Mouse (Mus musculus): ENCODE data around the gene Gstp1. TPM values are rescaled to one million over a fixed set of nuclear protein-coding genes. Genes with fewer than 3 reads are reported as not detected.

Gstp1 gene
- polyA plus RNA-seq, 1 experiment from 2014 or later, result 752 TPM

DNA sequence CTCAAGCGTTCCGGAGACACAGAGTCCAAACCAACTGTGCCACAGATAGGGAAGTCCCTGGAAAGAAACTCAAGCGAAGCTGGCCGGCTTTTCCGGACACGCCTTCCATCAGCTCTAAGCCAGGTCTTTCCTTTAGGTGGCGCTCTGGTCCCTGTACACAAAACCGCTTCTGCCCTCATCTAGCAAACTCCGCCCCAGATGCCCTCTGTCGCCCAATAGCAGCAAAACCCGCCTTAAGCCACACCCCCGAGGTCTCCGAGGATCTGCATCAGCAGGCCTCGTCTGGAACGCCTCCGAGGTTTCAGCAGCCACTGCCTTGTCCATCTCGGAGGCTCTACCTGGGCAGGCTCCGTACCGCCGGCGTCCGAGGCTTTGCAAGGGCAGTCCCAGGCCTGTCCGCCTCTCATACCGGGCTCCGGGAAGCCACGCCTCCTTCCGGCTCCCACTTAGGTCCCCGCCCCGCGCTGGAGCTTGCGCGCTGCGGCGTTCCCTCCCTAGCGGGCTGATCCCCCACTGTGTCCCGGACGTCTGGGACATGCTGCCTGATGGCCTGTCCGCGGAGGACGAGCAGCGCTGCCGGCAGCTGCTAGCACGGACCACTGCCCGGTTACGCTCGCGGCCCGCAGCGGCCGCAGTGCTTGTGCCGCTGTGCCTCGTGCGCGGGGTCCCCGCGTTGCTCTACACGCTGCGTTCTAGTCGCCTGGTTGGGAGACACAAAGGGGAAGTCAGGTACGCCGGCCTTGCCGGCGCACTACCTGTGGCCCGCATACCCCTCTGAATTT is 37.5 kb downstream of the Gstp1 start, which contains the start of the genes Nudt8 and Gm49405:
TSS of gene Nudt8 (plus strand) at position 462 of the 782 bp plus-strand sequence.
TSS of gene Gm49405 (plus strand) at position 508 of the 782 bp plus-strand sequence.
- Histone ChIP-seq H3K36me3 (replicated peaks) (no peaks in the 10 kb centered on the region), H3K4me1 (replicated peaks) (peaks cover 30% of the 10 kb centered on the region), H3K4me3 (replicated peaks) (peak within 1 kb of the TSS; percentile 92), H3K27ac (replicated peaks) (peak within 1 kb of the TSS; percentile 99), H3K27me3 (no peaks in the 10 kb centered on the region), H3K9me3 (replicated peaks) (no peaks in the 10 kb centered on the region), H3K4me2 (peak within 1 kb of the TSS; percentile 99), H3K9ac (peak within 1 kb of the TSS; percentile 89)
- WGBS (ENCODE audit: insufficient replicate concordance), result under 1% methylated on average over 64 of the region's 64 CpGs
- peak; percentile 87 for ATAC-seq (ENCODE audit: insufficient read depth)

DNA sequence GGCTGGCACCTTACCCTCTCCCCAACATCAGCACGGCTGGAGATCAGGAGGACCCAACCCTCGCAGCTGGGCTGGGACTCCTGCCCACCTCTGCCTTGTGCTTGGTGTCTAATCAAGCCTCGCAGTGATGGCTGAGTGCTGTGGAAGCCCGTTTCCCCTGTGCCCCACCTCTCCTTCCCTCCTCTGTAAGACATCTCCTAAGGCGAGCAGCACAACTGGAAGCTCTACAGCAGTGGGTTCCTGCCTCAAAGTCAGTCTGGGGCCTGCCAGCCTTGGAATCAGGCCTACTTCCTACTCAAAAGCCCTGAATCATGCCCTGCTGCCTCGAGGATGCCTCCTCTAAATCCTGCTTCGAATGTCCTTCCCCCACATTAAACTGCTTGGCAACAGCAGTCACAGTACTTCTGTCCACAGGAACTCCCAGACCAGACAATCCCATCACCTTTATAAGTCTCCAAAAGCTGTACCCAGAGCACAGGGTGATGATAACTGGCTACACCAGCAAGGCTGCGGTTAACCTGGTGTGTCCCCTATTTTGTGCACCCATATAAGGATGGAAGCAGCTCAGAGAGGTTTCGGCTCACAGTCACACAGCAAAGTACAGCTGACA is 38.6 kb downstream of the Gstp1 start:
- Histone ChIP-seq H3K9ac (no peak overlapping the region), H3K4me3 (replicated peaks) (0 out of 2 replicates have a peak overlapping the region, but pooled peaks have one; percentile 92), H3K4me2 (peak overlapping the region; percentile 99), H3K27ac (replicated peaks) (peak overlapping the region; percentile 99; the same call in 1 of the 2 replicates), H3K4me1 (replicated peaks) (peaks cover 30% of the 10 kb centered on the region), H3K27me3 (no peaks in the 10 kb centered on the region), H3K36me3 (replicated peaks) (no peaks in the 10 kb centered on the region), H3K9me3 (replicated peaks) (no peaks in the 10 kb centered on the region)
- ATAC-seq (ENCODE audit: insufficient read depth), result no peak
- WGBS (ENCODE audit: insufficient replicate concordance), result 58% methylated on average over 9 of the region's 9 CpGs

DNA sequence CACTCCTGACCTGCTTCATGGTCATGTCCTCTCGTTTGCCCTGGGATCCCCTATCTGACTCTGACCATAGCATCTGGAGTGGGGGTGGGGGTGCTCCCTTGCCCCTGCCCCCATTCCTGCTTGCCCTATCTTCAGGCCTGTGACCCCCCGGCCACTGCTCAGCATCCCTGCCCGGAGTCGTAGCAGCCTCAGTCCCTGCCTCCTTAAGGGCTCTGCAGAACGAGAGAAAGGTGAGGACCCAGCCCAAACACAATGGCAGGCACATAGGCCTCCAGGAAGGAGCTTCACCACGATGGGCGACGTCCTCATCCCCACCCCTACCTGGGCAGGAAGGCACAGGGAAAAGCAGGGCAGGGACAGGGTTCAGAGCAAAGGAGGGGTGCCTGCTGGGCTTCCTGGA is 39.5 kb downstream of the Gstp1 start:
- H3K27ac ChIP-seq (replicated peaks), result no peak overlapping the region
- 67% methylated on average over 8 of the region's 8 CpGs for WGBS (ENCODE audit: insufficient replicate concordance)

DNA sequence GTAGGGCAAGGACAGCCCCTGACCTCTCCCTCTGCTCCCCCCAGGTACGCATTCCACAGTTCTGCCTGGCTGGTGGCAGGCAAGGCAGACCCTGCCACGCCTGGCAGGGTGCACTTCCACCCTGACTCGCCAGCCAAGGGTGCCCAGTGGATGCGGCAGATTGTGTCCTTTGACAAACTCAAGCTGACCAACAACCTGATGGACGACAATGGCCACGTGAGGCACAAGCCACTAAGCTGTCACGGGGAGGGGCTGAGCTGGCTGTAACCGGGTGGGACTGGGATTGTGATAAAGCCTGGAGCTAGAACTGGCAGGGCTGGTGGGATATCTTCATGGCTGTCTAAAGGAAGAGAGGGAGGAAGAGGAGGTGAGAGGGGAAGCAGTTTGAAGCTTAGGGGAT is 40.6 kb downstream of the Gstp1 start:
- no peak overlapping the region for H3K4me2 ChIP-seq
- peaks cover 33% of the 10 kb centered on the region for H3K4me1 ChIP-seq (replicated peaks)
- 0 out of 2 replicates have a peak, but pooled peaks cover 5% of the 10 kb centered on the region for H3K27me3 ChIP-seq
- no peaks in the 10 kb centered on the region for H3K9me3 ChIP-seq (replicated peaks)
- no peak overlapping the region for H3K4me3 ChIP-seq (replicated peaks)
- H3K27ac ChIP-seq (replicated peaks), result no peak overlapping the region
- no peaks in the 10 kb centered on the region for H3K36me3 ChIP-seq (replicated peaks)
- 58% methylated on average over 8 of the region's 8 CpGs for WGBS (ENCODE audit: insufficient replicate concordance)
- no peak overlapping the region for H3K9ac ChIP-seq
- ATAC-seq (ENCODE audit: insufficient read depth), result no peak

More for the DNA sequence above, 39.5 kb downstream of the Gstp1 start:
- no peak overlapping the region for H3K4me2 ChIP-seq
- no peak for ATAC-seq (ENCODE audit: insufficient read depth)
- peaks cover 30% of the 10 kb centered on the region for H3K4me1 ChIP-seq (replicated peaks)
- H3K9me3 ChIP-seq (replicated peaks), result no peaks in the 10 kb centered on the region
- H3K9ac ChIP-seq, result no peak overlapping the region
- H3K27me3 ChIP-seq, result no peaks in the 10 kb centered on the region
- no peak overlapping the region for H3K4me3 ChIP-seq (replicated peaks)
- no peaks in the 10 kb centered on the region for H3K36me3 ChIP-seq (replicated peaks)

DNA sequence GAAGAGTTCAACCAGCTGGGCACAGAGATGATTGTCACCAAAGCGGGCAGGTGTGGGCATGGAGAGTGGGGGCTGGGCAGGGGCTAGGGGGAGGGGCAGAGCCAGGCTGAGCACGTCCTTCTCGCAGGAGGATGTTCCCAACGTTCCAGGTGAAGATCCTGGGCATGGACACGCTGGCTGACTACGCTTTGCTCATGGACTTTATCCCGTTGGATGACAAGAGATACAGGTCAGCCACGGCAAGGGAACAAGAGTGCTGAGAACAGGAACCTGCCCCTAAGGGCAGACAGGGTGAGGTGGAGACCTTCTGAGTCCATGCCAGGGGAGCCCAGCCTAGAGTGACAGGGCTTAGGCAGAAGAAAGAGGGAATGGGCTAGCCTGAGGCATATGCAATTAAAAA is 41.0 kb downstream of the Gstp1 start:
- 62% methylated on average over 8 of the region's 8 CpGs for WGBS (ENCODE audit: insufficient replicate concordance)

DNA sequence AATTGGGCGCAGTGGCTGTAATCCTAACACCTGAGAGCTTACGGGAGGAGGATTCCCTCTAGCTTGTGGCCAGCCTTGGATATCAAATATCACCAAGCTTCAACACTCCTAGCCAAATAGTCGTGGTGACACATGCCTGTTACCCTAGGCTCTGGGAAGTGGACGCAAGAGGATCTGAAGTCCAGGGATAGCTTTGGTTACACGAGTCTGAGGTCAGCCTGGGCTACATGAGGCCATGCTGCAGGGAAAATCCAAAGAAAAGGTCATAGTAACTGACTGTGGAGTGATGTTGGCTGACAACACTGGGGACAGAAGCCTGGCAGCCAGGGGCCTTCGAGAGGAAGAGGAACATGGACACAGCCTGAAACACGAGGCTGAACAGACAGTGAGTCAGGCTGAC is 41.7 kb downstream of the Gstp1 start:
- ATAC-seq (ENCODE audit: insufficient read depth), result no peak
- no peak overlapping the region for H3K4me3 ChIP-seq (replicated peaks)

More for the DNA sequence above, 41.0 kb downstream of the Gstp1 start:
- Histone ChIP-seq H3K4me2 (no peak overlapping the region), H3K27me3 (0 out of 2 replicates have a peak, but pooled peaks cover 9% of the 10 kb centered on the region), H3K27ac (replicated peaks) (no peak overlapping the region), H3K4me3 (replicated peaks) (no peak overlapping the region), H3K9me3 (replicated peaks) (no peaks in the 10 kb centered on the region), H3K36me3 (replicated peaks) (no peaks in the 10 kb centered on the region), H3K4me1 (replicated peaks) (peaks cover 28% of the 10 kb centered on the region), H3K9ac (no peak overlapping the region)
- ATAC-seq (ENCODE audit: insufficient read depth), result no peak

DNA sequence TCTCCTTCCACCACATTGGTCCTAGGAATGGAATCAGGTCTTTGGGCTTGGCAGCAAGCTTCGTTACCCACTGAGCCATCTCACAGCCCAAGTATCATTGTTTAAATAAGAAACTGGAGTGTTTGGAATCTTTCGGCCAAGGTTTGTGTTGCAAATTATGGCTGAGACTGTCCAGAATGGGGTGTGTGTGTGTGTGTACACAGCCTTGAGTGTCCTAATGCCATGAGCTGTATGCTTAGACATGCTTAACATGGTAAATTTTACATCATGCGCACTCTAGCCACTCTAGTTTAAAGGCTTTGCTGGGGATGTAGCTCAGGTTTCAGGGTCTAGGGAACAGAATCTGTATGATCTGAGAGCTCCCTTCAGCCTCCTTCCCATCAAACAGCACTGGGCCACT is 42.3 kb downstream of the Gstp1 start:
- 76% methylated on average over 3 of the region's 3 CpGs for WGBS (ENCODE audit: insufficient replicate concordance)
- Histone ChIP-seq H3K4me1 (replicated peaks) (peaks cover 16% of the 10 kb centered on the region), H3K4me2 (no peak overlapping the region), H3K27me3 (0 out of 2 replicates have a peak, but pooled peaks cover 9% of the 10 kb centered on the region), H3K9me3 (replicated peaks) (no peaks in the 10 kb centered on the region), H3K36me3 (replicated peaks) (no peaks in the 10 kb centered on the region), H3K27ac (replicated peaks) (no peak overlapping the region), H3K9ac (no peak overlapping the region), H3K4me3 (replicated peaks) (no peak overlapping the region)
- no peak for ATAC-seq (ENCODE audit: insufficient read depth)

More for the DNA sequence above, 41.7 kb downstream of the Gstp1 start:
- no peak overlapping the region for H3K9ac ChIP-seq
- H3K27me3 ChIP-seq, result 0 out of 2 replicates have a peak, but pooled peaks cover 9% of the 10 kb centered on the region
- 55% methylated on average over 7 of the region's 7 CpGs for WGBS (ENCODE audit: insufficient replicate concordance)
- H3K27ac ChIP-seq (replicated peaks), result no peak overlapping the region
- no peak overlapping the region for H3K4me2 ChIP-seq
- peaks cover 22% of the 10 kb centered on the region for H3K4me1 ChIP-seq (replicated peaks)
- H3K9me3 ChIP-seq (replicated peaks), result no peaks in the 10 kb centered on the region
- no peaks in the 10 kb centered on the region for H3K36me3 ChIP-seq (replicated peaks)

DNA sequence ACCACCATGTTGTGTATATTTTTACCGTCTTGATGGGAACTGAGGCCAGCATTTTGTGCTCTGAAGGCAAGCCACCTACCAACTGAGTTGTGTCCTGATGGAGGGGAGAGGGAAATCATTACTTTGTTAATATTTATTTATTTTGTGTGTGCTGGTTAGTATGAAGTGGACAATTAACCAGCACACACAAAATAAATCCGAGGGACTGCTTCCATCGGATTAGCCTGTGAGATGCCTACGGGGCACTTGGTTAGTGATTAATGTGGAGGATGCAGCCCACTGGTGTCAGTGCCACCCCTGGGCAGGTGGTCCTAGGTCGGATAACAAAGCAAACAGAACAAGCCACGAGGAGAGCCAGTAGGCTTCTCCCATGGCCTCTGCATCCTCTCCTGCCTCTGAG is 42.9 kb downstream of the Gstp1 start:
- no peak for ATAC-seq (ENCODE audit: insufficient read depth)
- no peak overlapping the region for H3K27ac ChIP-seq (replicated peaks)
- H3K9ac ChIP-seq, result no peak overlapping the region
- H3K4me1 ChIP-seq (replicated peaks), result peaks cover 15% of the 10 kb centered on the region
- H3K4me3 ChIP-seq (replicated peaks), result no peak overlapping the region
- H3K36me3 ChIP-seq (replicated peaks), result no peaks in the 10 kb centered on the region
- 59% methylated on average over 6 of the region's 6 CpGs for WGBS (ENCODE audit: insufficient replicate concordance)
- 0 out of 2 replicates have a peak, but pooled peaks cover 9% of the 10 kb centered on the region for H3K27me3 ChIP-seq
- H3K4me2 ChIP-seq, result no peak overlapping the region
- H3K9me3 ChIP-seq (replicated peaks), result no peaks in the 10 kb centered on the region

DNA sequence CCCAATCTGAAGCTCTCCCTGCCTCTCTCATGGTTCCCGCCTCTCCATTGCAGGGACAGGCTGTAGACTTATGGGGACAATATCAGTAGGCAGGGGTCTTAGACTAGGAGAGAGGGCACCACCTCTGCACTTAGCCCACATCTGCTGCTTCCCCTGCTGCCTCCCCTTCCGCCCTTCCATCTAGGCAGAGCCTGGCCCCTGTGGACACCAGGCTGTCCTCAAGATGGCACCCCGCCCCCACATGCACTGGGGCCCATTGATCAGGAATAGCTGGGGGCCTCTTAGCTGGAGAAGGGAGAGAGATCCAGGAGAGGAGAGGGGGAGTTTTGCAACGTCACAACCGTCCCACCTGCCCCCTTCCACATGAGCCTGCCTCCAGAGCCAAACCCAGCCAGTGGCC is 45.4 kb downstream of the Gstp1 start, which contains the start of gene Tbx10:
TSS of gene Tbx10 (plus strand) at position 337 of the 400 bp plus-strand sequence.
- H3K9me3 ChIP-seq (replicated peaks), result no peaks in the 10 kb centered on the region
- H3K27me3 ChIP-seq, result 0 out of 2 replicates have a peak, but pooled peaks cover 9% of the 10 kb centered on the region
- no peak within 1 kb of the TSS for H3K9ac ChIP-seq
- no peak within 1 kb of the TSS for H3K4me2 ChIP-seq
- no peak within 1 kb of the TSS for H3K4me3 ChIP-seq (replicated peaks)
- no peak within 1 kb of the TSS for H3K27ac ChIP-seq (replicated peaks)
- peaks cover 10% of the 10 kb centered on the region; the same call in 1 of the 2 replicates for H3K4me1 ChIP-seq (replicated peaks)
- WGBS (ENCODE audit: insufficient replicate concordance), result 45% methylated on average over 5 of the region's 5 CpGs
- H3K36me3 ChIP-seq (replicated peaks), result no peaks in the 10 kb centered on the region
- no peak for ATAC-seq (ENCODE audit: insufficient read depth)

DNA sequence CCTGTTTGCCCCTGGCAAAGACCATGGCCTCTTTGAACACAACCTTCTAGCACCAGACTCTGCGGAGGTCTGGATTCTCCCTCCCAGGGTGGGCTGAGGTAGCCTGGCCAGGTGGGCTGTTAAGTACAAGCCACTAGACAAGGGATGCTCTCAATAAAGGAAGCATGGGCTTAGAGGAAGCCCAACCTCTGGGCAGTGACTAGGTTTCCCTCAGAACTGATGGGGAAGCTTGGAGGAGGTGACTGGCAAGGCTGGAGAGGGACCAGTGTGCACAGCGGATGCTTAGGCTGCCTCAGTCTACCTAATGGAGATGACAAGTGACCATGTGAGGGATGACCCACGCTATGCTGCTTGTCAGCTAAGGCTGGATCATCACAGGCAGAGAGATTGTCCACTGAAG is 45.8 kb downstream of the Gstp1 start:
- ATAC-seq (ENCODE audit: insufficient read depth), result no peak
- Histone ChIP-seq H3K4me2 (no peak overlapping the region), H3K27ac (replicated peaks) (no peak overlapping the region), H3K4me1 (replicated peaks) (peaks cover 13% of the 10 kb centered on the region), H3K4me3 (replicated peaks) (no peak overlapping the region), H3K9ac (no peak overlapping the region), H3K27me3 (0 out of 2 replicates have a peak, but pooled peaks cover 9% of the 10 kb centered on the region), H3K36me3 (replicated peaks) (no peaks in the 10 kb centered on the region), H3K9me3 (replicated peaks) (no peaks in the 10 kb centered on the region)
- 63% methylated on average over 3 of the region's 3 CpGs for WGBS (ENCODE audit: insufficient replicate concordance)

DNA sequence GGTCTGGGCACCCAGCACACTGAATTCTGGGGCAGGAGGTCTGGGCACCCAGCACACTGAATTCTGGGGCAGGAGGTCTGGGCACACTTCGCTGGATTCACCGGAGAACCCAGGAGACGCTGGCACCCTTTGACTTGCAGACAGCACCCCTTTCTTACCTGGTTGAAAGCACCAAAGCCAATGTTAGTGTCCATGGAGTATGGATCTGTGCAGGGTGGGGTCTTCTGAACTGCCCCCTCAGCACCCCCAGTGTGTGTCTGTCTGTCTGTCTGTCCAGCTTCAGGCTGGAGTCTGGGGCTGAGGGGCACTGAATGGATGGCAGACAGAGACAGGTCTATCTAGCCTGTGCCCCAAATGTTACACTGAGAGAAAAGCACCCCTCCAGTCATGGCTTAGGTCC is 46.2 kb downstream of the Gstp1 start:
- ATAC-seq (ENCODE audit: insufficient read depth), result no peak
- Histone ChIP-seq H3K4me1 (replicated peaks) (peaks cover 17% of the 10 kb centered on the region), H3K36me3 (replicated peaks) (no peaks in the 10 kb centered on the region), H3K27me3 (0 out of 2 replicates have a peak, but pooled peaks cover 9% of the 10 kb centered on the region), H3K27ac (replicated peaks) (no peak overlapping the region), H3K4me2 (no peak overlapping the region), H3K9me3 (replicated peaks) (no peaks in the 10 kb centered on the region), H3K9ac (no peak overlapping the region), H3K4me3 (replicated peaks) (no peak overlapping the region)
- 87% methylated on average over 3 of the region's 3 CpGs for WGBS (ENCODE audit: insufficient replicate concordance)

Measured in liver, embryonic 15.5 days (tissue).